Mouse (Mus musculus): ENCODE data around the gene Prep. TPM values are rescaled to one million over a fixed set of nuclear protein-coding genes. Genes with fewer than 3 reads are reported as not detected.
A peak's percentile ranks its signal among the peaks of the same experiment; 100 is the strongest.

The Prep gene
- polyA plus RNA-seq, 1 experiment = 4.0 TPM

DNA sequence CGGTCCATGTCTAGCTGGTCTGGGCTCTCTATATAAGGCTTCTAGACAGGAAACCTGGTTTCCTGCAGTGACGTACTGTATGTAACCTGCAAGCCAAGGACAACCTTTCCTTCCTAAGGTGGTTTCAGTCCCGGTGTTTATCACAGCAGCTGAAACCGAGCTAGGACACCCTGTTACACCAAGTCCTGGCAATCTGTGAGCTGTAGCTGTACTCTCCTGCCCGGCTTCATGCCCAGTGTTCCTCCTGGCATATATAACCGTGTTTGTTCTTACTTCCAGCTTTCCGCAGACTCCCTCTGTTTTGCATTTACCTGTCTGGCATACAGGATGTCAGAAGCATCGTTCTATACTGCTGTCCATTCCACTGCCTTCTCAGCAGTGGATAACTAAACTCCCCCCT is 51.4 kb downstream of the Prep start:
- H3K4me3 ChIP-seq (ENCODE audit: insufficient read depth, low read depth, low read length) = no peak overlapping the region
- H3K4me1 ChIP-seq (ENCODE audit: control insufficient read depth, insufficient read depth, insufficient read length, low read length) = no peaks in the 10 kb centered on the region
- H3K27ac ChIP-seq (replicated peaks; ENCODE audit: low read depth, low read length) = no peak overlapping the region

DNA sequence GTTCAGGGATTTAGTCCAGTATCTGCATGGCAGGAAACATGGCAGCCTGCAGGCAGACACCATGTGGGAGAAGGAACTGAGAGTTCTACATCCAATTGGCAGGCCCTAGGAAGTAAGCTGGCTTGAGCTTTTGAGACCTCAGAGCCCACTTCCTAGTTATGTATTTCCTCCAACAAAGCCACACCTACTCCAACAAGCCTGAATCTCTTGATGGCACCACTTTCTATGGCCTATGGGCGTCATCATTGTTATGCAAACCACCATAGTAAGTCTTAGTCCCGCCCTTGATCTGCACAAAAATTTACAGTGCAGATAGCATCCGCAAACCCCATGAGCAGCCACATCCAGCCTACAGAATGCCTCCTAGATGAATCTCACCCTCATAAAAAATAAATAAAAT is 54.6 kb downstream of the Prep start:
- no peaks in the 10 kb centered on the region for H3K4me1 ChIP-seq (ENCODE audit: control insufficient read depth, insufficient read depth, insufficient read length, low read length)

DNA sequence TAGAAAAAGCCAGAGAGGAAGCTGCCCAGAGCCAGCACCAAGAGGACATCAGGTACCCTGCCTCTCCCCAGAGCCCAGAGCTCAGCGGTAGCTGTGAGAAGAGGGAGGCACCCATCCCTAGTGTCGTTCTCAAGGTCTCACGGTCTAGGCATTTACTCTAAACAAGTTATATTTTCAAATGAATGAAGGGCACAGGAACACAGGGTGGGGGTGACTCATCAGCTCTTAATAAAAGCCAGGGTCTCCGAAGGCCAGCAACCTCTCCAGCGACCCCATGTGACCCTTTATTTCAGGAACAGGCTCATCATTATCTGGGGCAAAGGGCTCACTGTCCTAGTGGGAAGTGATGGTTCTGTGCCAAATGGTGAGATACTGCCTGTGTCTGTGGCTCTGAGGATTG is 55.5 kb downstream of the Prep start:
- H3K4me3 ChIP-seq (ENCODE audit: insufficient read depth, low read depth, low read length) = no peak overlapping the region
- no peaks in the 10 kb centered on the region for H3K4me1 ChIP-seq (ENCODE audit: control insufficient read depth, insufficient read depth, insufficient read length, low read length)
- no peak overlapping the region for H3K27ac ChIP-seq (replicated peaks; ENCODE audit: low read depth, low read length)

More for the DNA sequence above, 54.6 kb downstream of the Prep start:
- Histone ChIP-seq H3K4me3 (ENCODE audit: insufficient read depth, low read depth, low read length) (no peak overlapping the region), H3K27ac (replicated peaks; ENCODE audit: low read depth, low read length) (no peak overlapping the region)

DNA sequence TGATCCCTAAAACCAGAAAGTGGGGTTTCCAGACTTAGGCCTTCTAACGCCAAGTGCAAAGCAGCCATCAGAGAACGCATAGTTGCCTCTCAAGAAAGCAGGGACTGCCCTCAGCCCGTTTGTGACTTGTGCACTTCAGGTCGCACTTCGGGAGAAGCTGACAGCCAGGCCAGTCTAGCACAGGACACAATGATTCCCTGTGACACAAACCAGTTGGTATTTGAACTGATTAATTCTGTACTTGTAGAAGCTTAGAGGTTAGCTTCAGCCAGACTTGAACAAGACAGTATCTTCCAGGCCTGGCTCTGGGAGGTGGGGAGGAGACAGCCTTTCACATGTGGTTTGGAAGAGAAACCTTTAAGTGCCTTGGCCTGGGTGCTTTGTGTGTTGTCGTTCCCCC is 56.0 kb downstream of the Prep start:
- no peak overlapping the region for H3K27ac ChIP-seq (replicated peaks; ENCODE audit: low read depth, low read length)
- no peaks in the 10 kb centered on the region for H3K4me1 ChIP-seq (ENCODE audit: control insufficient read depth, insufficient read depth, insufficient read length, low read length)
- no peak overlapping the region for H3K4me3 ChIP-seq (ENCODE audit: insufficient read depth, low read depth, low read length)

DNA sequence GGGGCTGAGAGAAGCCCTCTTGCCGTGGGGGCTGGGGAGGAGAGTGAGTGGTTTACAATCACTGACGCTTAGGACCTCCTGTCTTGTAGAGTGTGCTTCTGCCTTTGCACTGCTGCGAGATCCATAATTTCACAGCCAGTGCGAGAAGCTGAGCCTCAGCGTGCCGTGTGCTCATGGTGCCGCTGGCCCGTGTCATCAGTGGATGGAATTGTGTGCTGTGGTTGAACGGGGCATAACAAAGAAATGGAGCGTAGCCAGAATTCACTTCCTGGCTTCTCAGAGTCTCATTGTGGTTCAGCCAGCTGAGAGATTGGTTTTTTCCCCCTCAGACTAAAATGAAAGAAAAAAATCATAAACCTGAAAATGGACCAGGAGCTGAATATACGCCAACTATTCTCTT is 62.1 kb downstream of the Prep start:
- Histone ChIP-seq H3K4me3 (ENCODE audit: insufficient read depth, low read depth, low read length) (peak overlapping the region; percentile 11; the same call in 1 of the 2 replicates), H3K4me1 (ENCODE audit: control insufficient read depth, insufficient read depth, insufficient read length, low read length) (no peaks in the 10 kb centered on the region), H3K27ac (replicated peaks; ENCODE audit: low read depth, low read length) (no peak overlapping the region)

DNA sequence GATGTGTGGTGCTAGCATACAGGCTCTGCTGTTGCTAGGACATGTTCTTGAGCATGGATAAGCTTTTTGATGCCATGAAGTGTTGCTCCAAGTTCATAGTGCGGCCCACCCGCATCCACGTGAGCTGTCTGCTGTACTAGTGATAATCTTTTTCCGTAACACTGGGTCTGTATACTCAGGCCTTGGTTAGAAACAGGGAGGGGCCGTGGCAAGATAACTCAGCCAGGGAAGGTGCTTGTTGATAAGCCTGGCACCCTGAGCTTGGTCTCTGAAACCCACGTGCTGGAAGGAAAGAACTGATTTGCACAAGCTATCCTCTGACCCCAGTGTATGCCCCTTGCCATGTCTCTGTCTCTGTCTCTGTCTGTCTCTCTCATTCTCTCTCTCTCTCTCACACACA is 63.0 kb downstream of the Prep start:
- Histone ChIP-seq H3K4me3 (ENCODE audit: insufficient read depth, low read depth, low read length) (no peak overlapping the region), H3K27ac (replicated peaks; ENCODE audit: low read depth, low read length) (no peak overlapping the region), H3K4me1 (ENCODE audit: control insufficient read depth, insufficient read depth, insufficient read length, low read length) (no peaks in the 10 kb centered on the region)

DNA sequence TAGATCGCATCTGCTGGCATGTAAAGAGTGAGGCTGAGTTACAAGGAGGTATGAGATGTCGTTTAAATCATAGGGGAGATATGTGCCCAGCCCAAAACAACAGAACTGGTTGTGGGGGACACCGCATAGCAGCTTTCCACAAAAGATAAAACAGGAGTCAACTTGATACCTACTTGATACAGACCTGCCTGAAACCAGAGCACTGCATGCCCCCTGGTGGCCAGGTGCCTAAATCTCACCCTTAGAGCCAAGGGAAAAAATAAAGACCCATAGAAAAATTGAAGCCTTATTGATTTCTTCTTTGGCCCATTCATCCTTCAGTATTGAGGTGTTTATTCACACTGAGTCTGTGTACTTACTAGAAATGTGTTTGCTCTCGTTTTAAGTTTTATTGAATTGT is 65.4 kb downstream of the Prep start:
- no peak overlapping the region for H3K27ac ChIP-seq (replicated peaks; ENCODE audit: low read depth, low read length)

DNA sequence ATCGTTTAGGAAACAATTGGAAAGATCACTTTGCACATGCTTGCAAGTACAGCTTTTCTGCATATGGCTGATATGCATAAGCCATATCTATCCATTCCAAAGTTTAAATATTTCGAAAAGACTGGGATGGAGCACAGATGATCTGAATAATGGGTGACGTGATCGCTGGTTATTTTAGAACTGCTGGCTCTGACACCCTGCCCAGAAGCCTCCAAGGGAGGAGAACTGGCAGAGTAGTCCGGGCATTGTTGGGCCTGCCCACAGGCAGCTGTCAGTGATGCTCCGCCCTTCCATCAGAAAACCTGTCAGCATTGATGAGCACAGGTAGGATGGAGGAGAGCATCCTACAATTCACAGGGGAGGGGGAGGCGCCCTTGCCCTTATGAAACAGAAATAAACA is 69.8 kb downstream of the Prep start:
- Histone ChIP-seq H3K4me3 (ENCODE audit: insufficient read depth, low read depth, low read length) (no peak overlapping the region), H3K27ac (replicated peaks; ENCODE audit: low read depth, low read length) (no peak overlapping the region), H3K4me1 (ENCODE audit: control insufficient read depth, insufficient read depth, insufficient read length, low read length) (no peaks in the 10 kb centered on the region)

More for the DNA sequence above, 65.4 kb downstream of the Prep start:
- H3K4me1 ChIP-seq (ENCODE audit: control insufficient read depth, insufficient read depth, insufficient read length, low read length) = no peaks in the 10 kb centered on the region
- H3K4me3 ChIP-seq (ENCODE audit: insufficient read depth, low read depth, low read length) = no peak overlapping the region

DNA sequence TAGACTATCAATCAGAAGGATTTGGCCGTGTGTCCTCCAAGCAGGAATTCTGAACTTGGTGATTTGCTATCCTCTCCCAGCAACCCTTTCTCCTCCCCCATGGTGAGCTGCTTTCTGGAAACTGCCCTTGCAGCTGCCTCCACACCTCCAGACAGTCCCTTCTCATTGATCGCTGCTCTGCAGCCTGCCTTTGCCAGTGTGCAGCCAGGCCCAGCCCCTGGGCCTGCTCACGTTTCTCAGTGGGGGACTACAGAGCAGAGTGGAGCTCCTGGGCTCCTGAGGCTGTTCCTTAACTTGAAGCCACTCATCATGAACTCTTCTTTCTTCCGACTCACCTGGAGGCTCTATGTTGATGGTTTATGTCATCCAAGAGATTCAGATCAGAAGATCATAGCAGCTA is 72.9 kb downstream of the Prep start:
- Histone ChIP-seq H3K4me1 (ENCODE audit: control insufficient read depth, insufficient read depth, insufficient read length, low read length) (no peaks in the 10 kb centered on the region), H3K4me3 (ENCODE audit: insufficient read depth, low read depth, low read length) (no peak overlapping the region), H3K27ac (replicated peaks; ENCODE audit: low read depth, low read length) (no peak overlapping the region)

DNA sequence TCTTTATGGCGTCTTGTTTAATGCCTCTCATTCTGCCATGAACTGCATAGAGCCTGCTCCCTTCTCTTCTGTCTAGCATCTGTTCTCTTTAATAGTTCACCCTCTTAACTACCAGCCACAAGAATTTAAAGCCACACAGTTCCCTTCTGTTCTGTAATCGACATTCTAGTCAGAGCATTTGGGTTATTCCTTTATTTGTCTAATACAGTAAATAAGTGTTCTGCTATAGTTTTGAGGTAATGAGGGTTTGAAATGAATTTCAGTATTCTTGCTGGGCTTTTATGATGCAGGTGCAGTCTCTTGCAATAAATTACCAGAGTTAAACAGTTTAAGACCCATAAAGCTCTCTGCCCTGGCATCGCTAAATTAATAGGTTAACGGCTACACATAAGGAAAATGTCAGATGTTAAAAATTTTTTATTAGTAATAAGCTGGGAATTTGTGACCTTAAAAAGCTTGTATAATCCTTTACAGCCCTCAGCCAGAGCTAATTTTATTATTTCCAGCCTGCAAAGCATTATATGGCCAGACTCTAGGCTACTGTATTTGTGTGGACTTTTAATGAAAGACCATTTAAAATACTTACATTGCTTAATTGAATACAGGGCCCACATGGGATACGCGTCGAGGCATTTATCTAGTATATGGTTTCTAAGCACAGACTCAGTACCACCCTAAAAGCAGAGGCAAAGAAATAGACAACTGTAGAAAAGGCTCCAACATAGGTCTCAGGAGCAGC is 73.6 kb downstream of the Prep start:
- no peaks in the 10 kb centered on the region for H3K4me1 ChIP-seq (ENCODE audit: control insufficient read depth, insufficient read depth, insufficient read length, low read length)
- H3K27ac ChIP-seq (replicated peaks; ENCODE audit: low read depth, low read length) = no peak overlapping the region
- H3K4me3 ChIP-seq (ENCODE audit: insufficient read depth, low read depth, low read length) = no peak overlapping the region

DNA sequence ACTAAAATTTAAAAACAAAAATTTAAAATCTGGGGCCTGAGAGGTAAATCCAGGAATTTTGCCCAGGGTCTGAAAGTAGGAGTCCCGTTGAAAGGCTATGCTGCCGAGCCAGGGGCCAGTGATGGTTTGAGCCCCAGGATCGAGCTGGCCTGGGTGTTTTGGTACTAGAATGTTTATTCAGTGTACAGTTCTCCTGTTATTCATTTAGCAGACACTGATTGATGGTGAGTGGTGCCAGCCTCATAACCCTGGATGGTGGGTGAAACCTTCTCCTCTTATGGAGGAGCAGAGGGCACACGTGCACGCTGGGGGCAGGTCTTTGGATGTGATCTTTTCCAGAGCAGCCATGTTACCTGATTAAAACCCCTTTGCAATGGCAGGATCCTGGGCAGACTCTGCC is 75.4 kb downstream of the Prep start:
- H3K4me3 ChIP-seq (ENCODE audit: insufficient read depth, low read depth, low read length) = no peak overlapping the region
- H3K27ac ChIP-seq (replicated peaks; ENCODE audit: low read depth, low read length) = no peak overlapping the region
- no peaks in the 10 kb centered on the region for H3K4me1 ChIP-seq (ENCODE audit: control insufficient read depth, insufficient read depth, insufficient read length, low read length)

DNA sequence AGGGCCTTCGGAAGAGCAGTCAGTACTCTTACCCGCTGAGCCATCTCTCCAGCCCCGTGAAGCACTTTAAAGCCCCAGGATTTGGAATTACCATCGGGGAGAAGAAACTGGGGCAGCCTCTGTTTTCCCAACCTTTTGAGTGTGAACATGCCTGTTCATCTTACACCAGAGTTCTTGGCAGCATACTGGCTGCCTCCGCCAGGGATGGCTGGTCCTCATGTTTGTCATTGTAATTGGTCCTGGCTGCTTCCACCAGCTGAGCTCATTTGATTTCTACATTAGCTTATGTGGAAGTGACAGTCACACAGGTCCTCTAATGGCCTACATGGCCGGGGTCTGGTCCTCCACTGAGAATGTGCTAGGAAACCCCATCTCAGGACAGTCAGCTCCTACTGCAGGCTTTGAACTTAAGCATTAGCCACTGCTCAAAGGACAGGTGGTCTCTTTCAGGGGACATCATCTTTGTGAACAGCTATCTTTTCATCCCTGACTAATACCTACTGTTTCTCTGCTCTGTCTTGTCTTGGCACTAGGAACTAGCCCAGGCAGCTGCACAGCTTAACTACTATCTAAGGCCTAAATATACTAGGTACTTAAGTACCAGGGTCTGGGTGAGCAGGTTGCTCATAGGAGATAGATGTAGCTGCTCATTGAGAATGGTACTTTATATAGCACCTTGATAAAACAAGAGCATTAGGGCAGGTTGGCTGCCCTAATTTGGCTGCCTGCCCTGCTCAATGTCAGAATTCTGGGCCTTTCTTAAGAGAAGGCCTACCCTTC is 77.2 kb downstream of the Prep start:
- Histone ChIP-seq H3K4me3 (ENCODE audit: insufficient read depth, low read depth, low read length) (no peak overlapping the region), H3K4me1 (ENCODE audit: control insufficient read depth, insufficient read depth, insufficient read length, low read length) (no peaks in the 10 kb centered on the region), H3K27ac (replicated peaks; ENCODE audit: low read depth, low read length) (no peak overlapping the region)

DNA sequence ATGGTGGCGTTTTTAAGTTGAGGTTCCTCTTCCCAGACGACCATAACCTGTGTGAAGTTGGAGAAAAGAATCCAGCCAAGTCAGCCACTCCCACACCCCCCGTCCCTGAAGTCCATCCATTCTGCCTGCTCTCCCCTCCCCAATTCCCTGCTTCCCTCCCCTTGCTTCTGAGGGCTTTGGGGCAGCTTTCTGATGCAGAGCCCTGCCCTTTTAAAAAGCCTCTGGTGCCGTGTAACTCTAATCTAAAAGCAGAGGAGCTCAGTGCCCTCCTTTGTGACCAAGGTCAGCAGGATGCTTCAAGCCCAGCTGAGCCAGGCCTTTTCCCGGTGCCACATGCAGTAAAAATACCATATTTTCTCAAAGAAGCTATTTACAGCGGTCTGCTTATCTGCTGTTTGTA is 79.8 kb downstream of the Prep start:
- H3K27ac ChIP-seq (replicated peaks; ENCODE audit: low read depth, low read length) = no peak overlapping the region
- no peak overlapping the region for H3K4me3 ChIP-seq (ENCODE audit: insufficient read depth, low read depth, low read length)
- no peaks in the 10 kb centered on the region for H3K4me1 ChIP-seq (ENCODE audit: control insufficient read depth, insufficient read depth, insufficient read length, low read length)

DNA sequence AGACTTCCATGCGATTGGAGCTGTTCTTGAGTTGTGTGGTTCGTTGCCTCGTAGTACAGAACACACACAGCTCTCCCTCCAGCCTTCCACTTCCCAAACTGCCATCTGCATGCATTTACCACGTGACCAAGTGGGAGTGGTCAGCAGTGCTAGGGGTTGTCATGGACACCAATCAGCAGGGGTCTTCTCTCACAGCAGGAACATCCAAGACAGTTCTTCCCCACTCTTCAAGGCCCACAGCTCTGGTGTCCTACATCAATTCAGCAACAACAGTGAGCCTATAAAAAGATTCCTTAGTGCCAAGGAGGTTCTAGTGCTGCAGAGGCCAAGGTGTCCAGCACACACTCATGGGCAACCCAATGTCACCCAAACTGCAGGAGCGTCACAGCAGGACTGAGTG is 84.1 kb downstream of the Prep start:
- H3K27ac ChIP-seq (replicated peaks; ENCODE audit: low read depth, low read length) = no peak overlapping the region
- no peaks in the 10 kb centered on the region for H3K4me1 ChIP-seq (ENCODE audit: control insufficient read depth, insufficient read depth, insufficient read length, low read length)
- H3K4me3 ChIP-seq (ENCODE audit: insufficient read depth, low read depth, low read length) = no peak overlapping the region

DNA sequence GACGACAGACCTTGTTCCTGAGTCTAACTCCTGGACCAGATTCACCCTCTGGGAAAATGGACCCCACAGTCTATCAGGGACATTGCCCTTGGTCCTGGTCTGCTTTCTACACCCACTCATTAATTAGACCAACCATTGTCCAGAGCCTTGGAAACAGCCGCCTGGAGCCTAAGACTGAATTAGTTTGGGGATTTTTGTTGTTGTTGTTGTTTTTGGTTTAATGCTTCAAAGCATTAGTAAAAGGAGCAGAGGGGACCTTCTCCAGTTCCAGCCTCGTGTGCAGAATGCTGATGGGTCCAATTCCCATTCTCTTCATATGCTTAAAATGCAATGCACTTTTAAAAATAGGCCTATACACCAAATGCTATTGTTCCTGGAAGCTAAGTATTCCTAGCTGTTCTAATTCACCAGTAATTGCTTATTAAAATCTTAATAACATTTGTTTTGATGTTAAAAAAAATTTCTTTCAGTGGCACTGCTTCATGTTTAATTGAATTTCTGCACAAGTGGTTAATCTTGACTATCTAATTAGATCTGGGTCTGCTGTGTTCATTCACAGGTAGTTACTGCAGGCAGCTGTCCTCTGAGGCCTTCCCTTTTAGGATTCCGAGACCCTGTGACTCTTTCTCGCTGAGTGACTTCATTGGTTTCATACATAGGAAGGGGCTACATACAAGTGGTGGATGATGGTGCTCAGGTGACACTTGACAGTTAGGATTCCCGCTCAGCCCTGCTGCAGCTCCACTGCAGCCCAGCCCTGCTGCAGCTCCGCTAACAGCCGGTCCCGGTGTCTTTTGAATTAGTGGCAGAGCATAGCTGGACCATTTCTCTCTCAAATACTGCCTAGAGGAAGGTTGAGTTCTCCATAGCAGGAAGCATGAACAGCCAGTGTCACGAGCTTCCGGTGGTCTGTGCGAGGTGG is 85.0 kb downstream of the Prep start:
- Histone ChIP-seq H3K4me1 (ENCODE audit: control insufficient read depth, insufficient read depth, insufficient read length, low read length) (no peaks in the 10 kb centered on the region), H3K4me3 (ENCODE audit: insufficient read depth, low read depth, low read length) (no peak overlapping the region), H3K27ac (replicated peaks; ENCODE audit: low read depth, low read length) (no peak overlapping the region)

Data from brown adipose tissue, adult 24 weeks (tissue).